32 mouse cellular contexts compared by ENCODE assay signal in genomic region chr6:13828877-13829276, GRCm38 (mm10). TPM values are rescaled to one million over a fixed set of nuclear protein-coding genes. Genes with fewer than 3 reads are reported as not detected.
"Had no signal": no experiment of that assay in that cellular context is flagged by ENCODE, and none has a peak within 500 bp of the region (broad histone marks: within the 10 kb centered on the region; RNA-seq: fewer than 3 reads in every experiment).

No protein-coding gene starts in this region.

- H3K27ac ChIP-seq: heart, embryonic 13.5 days; heart, embryonic 15.5 days; hindbrain, embryonic 10.5 days; hindbrain, embryonic 12.5 days; hindbrain, embryonic 13.5 days; hindbrain, embryonic 14.5 days; hindbrain, embryonic 15.5 days; hindbrain, postnatal 0 days; intestine, embryonic 15.5 days; kidney, embryonic 15.5 days; kidney, postnatal 0 days; layer of hippocampus, adult 2 months; left cerebral cortex, adult 2 months had no signal

- DNase-seq: heart, postnatal 10 days; heart, postnatal 14 days; heart, postnatal 36 days; heart, postnatal 4 days; kidney, adult 11 months; kidney, adult 18-20 months; kidney, adult 2 months; kidney, adult 8-10 months; kidney, adult 9 months; kidney, postnatal 10 days; kidney, postnatal 14 days; kidney, postnatal 25 days; kidney, postnatal 36 days; kidney, postnatal 4 days; layer of hippocampus, adult 9-11 months; layer of hippocampus, postnatal 36 days had no signal

- H3K36me3 ChIP-seq: heart, embryonic 12.5 days; heart, embryonic 13.5 days; heart, embryonic 15.5 days; hindbrain, embryonic 10.5 days; hindbrain, embryonic 12.5 days; hindbrain, embryonic 13.5 days; intestine, embryonic 15.5 days; kidney, embryonic 15.5 days had no signal

- H3K4me1 ChIP-seq: heart, embryonic 12.5 days; heart, embryonic 13.5 days; heart, embryonic 15.5 days; hindbrain, embryonic 10.5 days; hindbrain, embryonic 12.5 days; intestine, embryonic 15.5 days; kidney, embryonic 15.5 days had no signal

- H3K4me2 ChIP-seq: heart, embryonic 11.5 days; heart, embryonic 12.5 days; heart, embryonic 13.5 days; heart, embryonic 15.5 days; hindbrain, embryonic 12.5 days; hindbrain, embryonic 13.5 days; hindbrain, embryonic 14.5 days; hindbrain, embryonic 15.5 days; intestine, embryonic 15.5 days; kidney, embryonic 15.5 days had no signal

- H3K4me3 ChIP-seq: heart, embryonic 12.5 days; heart, embryonic 13.5 days; heart, embryonic 15.5 days; hindbrain, embryonic 10.5 days; hindbrain, embryonic 12.5 days; hindbrain, embryonic 13.5 days; hindbrain, embryonic 15.5 days; intestine, embryonic 15.5 days; kidney, embryonic 15.5 days; layer of hippocampus, adult 2 months; left cerebral cortex, adult 2 months had no signal

- H3K9ac ChIP-seq: heart, embryonic 12.5 days; heart, embryonic 13.5 days; heart, embryonic 15.5 days; hindbrain, embryonic 12.5 days; hindbrain, embryonic 13.5 days; hindbrain, embryonic 14.5 days; hindbrain, embryonic 15.5 days; intestine, embryonic 15.5 days; kidney, embryonic 15.5 days had no signal

- H3K9me3 ChIP-seq: heart, embryonic 12.5 days; heart, embryonic 13.5 days; heart, embryonic 15.5 days; hindbrain, embryonic 10.5 days; hindbrain, embryonic 12.5 days; hindbrain, embryonic 13.5 days; hindbrain, embryonic 15.5 days; intestine, embryonic 15.5 days; kidney, embryonic 15.5 days had no signal

- H3K27me3 ChIP-seq: heart, embryonic 12.5 days; heart, embryonic 13.5 days; heart, embryonic 15.5 days; hindbrain, embryonic 12.5 days; hindbrain, embryonic 13.5 days; hindbrain, embryonic 15.5 days; intestine, embryonic 15.5 days; kidney, embryonic 15.5 days had no signal

RNA-seq across cellular contexts. Expression of gene Gpr85, which starts 10.9 kb away (rescaled TPM):
- polyA plus RNA-seq: inflammation-experienced regulatory T-cells, adult 6 months had no signal
